ENCODE assay signal across 20 mouse cellular contexts in the genomic region with DNA sequence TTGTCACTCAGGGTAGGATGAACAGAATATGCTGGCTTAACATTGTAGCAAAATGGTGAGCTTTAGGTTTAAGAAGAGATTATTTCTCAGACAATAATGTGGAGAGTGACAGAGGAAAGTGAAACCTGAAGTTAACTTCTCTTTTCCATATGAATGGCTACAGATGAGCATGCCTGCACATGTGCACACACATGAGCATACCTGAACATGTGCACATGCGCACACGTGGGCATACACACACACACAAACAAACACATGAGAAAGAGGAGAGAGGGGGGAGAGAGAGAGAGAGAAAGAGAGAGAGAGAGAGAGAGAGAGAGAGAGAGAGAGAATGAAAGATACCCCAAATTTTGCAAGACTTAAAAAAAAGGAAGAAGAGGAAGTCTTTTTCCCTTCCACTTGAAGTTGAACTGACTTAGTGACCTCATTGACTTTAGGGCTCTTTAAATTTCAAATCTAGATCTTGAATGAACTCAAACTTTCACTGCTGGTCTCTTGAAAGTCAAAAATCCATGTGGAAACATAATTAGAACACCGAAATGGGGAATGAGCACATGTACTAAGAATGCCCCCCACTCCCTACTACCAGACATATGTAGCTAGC.
DNase-seq lines count a peak whose midpoint lies in the region; ATAC-seq lines count a peak whose summit lies in the region.
"Had no signal": no experiment of that assay in that cellular context is flagged by ENCODE, and none has a peak within 500 bp of the region (broad histone marks: within the 10 kb centered on the region; RNA-seq: fewer than 3 reads in every experiment).

No protein-coding gene starts in this region.

- peak; percentile 6 to 10 for DNase-seq in B cell, adult 2 months
- DNase-seq in splenic B cell, adult 2 months (ENCODE audit: low read depth, low spot score), result peak; percentile 73
- no peak for DNase-seq in frontal cortex, postnatal 25 days (ENCODE audit: low spot score in 2 of 2)
- DNase-seq in left cerebral cortex, adult 8-10 months (ENCODE audit: low spot score in 2 of 2), result no peak
- DNase-seq in heart, adult 18-20 months, result no peak
- DNase-seq: adrenal gland, postnatal 14 days; cerebellum, adult 18-20 months; cerebellum, adult 9-11 months; gastrocnemius, postnatal 10 days; heart, postnatal 10 days had no signal

- ATAC-seq in common myeloid progenitor, adult 5-6 weeks (replicated peaks; ENCODE audit: low read depth, poor library complexity, severe bottlenecking), result peak; percentile 84
- peak; percentile 83 for ATAC-seq in megakaryocyte, adult 5-6 weeks (ENCODE audit: poor library complexity, severe bottlenecking)
- ATAC-seq: activated CD4-positive, CD25-positive, alpha-beta regulatory T cell, adult 4 months; forebrain, embryonic 15.5 days; intestine, embryonic 16.5 days; Patski had no signal

- no peaks in the 10 kb centered on the region for H3K27me3 ChIP-seq in splenic B cell, adult 2 months (ENCODE audit: control insufficient read depth, insufficient read depth, low read length, poor library complexity, severe bottlenecking)
- H3K27me3 ChIP-seq: CH12.LX; embryonic facial prominence, embryonic 12.5 days; forebrain, embryonic 15.5 days; hindbrain, embryonic 15.5 days; Patski had no signal

- no peaks in the 10 kb centered on the region for H3K36me3 ChIP-seq in splenic B cell, adult 2 months (ENCODE audit: control insufficient read depth, insufficient read depth, low read length, poor library complexity, severe bottlenecking)
- H3K36me3 ChIP-seq: embryonic facial prominence, embryonic 12.5 days; forebrain, embryonic 15.5 days; hindbrain, embryonic 10.5 days; hindbrain, embryonic 15.5 days had no signal

Comparison
In these comparisons a context has a peak if more than half of its experiments do, and no peak if none do; other contexts are left out.
1. DNase-seq: peak in B cell, adult 2 months (2 of 2) and splenic B cell, adult 2 months (single experiment); none in frontal cortex, postnatal 25 days (0 of 2), left cerebral cortex, adult 8-10 months (0 of 2) and heart, adult 18-20 months (0 of 2).